Mouse (Mus musculus) brain, adult 10 weeks (tissue): ENCODE measurements around the gene Ppy. TPM values are rescaled to one million over a fixed set of nuclear protein-coding genes. Genes with fewer than 3 reads are reported as not detected.

Experiments used
- polyA plus RNA-seq: library from polyadenylated mRNA; stranded (reverse); fragments of 350-450 nt; fragmentation: Illumina TruSeq; extraction: RNeasy Lipid Tissue Mini Kit (QIAGEN cat#74804); gene quantifications from one replicate; pipeline ENCODE4 v1.2.3, GENCODE M21; 2015; ENCODE audit warnings: low read depth, low replicate concordance

Ppy gene
- not detected for polyA plus RNA-seq

DNA sequence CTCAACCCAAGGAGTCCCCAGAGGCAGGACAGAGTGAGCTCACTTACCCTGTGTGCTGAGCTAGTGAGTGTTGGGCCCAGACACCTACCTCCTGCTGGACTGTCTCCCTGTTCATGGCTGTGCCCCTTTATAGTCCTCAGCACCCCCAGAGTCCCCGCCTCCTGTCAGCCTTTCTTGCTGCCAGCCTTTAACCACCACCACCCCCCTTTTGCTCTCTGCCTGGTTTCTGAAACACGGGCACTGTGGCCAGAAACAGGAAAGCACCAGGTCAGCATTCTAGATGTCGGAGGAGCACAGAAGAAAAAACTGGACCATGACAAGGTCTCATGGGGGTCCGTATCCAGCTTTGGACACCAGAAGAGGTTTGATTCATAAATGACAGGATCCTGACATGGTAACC, at the start of gene Ppy:
Gene Ppy (minus strand): TSS at position 101 of the 400 bp plus-strand sequence.

DNA sequence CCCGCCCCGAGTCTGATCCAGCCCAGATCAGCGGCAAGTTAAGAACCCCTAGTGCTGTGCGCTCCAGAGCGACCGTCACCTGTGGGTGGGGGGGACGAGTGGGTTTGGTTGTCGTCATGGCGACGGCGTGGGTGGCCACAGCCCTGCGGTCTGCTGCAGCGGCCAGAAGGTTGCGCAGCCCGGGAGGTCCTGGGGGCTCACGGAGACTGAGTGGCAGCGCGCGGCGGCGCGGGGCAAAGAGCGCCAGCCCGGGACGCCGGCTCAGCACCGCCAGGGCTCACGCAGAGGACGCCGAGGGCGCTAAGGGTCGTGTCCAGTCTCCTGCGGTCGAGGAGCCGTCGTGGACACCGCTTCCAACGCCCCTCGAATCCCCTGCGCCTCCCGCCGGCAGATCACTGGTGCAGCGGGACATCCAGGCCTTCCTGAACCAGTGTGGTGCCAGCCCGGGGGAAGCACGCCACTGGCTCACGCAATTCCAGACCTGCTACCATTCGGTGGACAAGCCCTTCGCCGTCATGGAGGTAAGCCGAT, 44.4 kb upstream of the Ppy start, which contains the start of gene Nags:
Gene Nags (plus strand): TSS at position 43 of the 531 bp plus-strand sequence.

DNA sequence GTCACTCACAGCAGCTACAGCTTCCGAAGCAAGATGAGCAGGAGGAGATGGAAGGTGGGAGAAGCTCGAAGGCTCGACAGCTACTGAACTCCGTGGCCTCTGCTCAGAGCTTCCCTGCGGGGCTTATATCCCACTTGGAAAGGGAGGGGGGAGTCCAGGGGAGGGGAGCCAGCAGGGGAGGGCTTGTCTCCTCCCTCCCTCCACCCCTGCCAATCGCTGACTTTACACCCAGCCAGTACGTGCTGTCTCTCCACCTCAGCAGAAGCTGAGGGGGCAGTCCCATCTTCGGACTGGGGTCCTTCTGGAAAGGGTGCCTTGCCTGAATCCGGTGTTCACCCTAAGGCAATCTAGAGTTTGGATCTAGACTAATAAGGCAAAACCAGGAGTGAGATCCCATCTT, 6.6 kb upstream of the Ppy start, which contains the start of gene Pyy:
Gene Pyy (minus strand): TSS at position 101 of the 400 bp plus-strand sequence.

DNA sequence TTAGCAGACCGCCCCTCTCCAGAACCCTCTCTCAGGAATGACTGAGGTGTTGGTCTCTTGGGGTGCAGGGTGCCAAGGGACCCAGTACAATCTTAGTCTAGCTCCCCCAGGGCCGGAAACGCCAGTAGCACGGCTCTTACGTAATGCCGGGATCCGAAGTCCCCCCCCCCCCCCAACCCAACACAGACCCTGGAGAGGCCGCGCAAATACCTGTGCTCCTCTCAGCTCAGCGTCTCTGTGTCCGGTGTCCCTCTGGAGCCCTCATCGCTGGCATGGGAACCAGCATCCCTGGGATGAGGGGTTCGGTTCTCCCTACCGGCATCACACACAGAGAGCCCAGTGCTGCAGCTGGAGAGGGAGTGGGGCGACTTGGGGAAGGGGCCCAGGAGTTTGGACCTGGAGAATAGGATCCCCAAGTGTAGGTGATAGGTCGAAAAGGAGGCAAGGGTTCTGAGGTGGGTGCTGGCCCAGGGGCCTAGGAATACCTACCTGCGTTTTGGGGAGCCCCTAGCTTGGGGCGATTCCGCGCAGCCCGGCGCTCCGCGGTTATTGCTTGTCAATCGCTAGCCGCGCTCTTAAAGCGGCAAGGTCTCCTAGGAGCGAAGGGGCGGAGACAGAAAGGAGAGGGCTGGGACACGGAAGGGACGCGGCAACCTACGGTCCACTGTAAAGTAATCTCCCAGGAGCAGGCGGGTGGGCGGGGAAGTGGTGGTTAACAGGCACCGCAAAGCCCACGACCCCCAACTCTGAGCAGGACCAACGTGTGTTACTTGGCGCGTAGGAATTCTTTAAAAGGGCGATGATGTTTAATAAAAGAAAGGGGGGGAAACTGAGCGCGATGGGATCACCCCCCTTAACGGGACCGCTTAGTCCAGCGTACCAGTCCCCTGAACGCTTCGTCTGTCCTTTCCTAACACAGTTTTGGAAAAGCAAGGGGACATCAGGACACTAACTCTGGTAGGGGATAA, 12.9 kb downstream of the Ppy start, which contains the start of gene Mpp2:
Gene Mpp2 (minus strand): TSS at position 585 of the 968 bp plus-strand sequence.

Other genes with a start within 250 kb of the Ppy start
- gene Meox1, start 206.9 kb downstream of the Ppy start, polyA plus RNA-seq: 0.79 TPM
- gene Sost, start 134.3 kb downstream of the Ppy start, polyA plus RNA-seq: not detected
- gene Cfap97d1, start 117.0 kb downstream of the Ppy start, polyA plus RNA-seq: not detected
- gene Dusp3, start 114.3 kb downstream of the Ppy start, polyA plus RNA-seq: 151 TPM
- 42.1 TPM for gene Mpp3, start 72.9 kb downstream of the Ppy start, polyA plus RNA-seq
- gene Cd300lg, start 59.8 kb downstream of the Ppy start, polyA plus RNA-seq: 0.25 TPM
- 87.5 TPM for gene Mpp2, start 12.8 kb downstream of the Ppy start, polyA plus RNA-seq
- not detected for gene Pyy, start 6.5 kb upstream of the Ppy start, polyA plus RNA-seq
- gene Nags, start 44.2 kb upstream of the Ppy start, polyA plus RNA-seq: not detected
- gene Tmem101, start 55.1 kb upstream of the Ppy start, polyA plus RNA-seq: 25.8 TPM
- gene Lsm12, start 84.0 kb upstream of the Ppy start, polyA plus RNA-seq: 26.1 TPM
- gene G6pc3, start 88.3 kb upstream of the Ppy start, polyA plus RNA-seq: 61.4 TPM
- 122 TPM for gene Hdac5, start 128.8 kb upstream of the Ppy start, polyA plus RNA-seq
- gene BC030867, start 147.6 kb upstream of the Ppy start, polyA plus RNA-seq: 2.6 TPM
- gene Asb16, start 167.4 kb upstream of the Ppy start, polyA plus RNA-seq: 3.1 TPM
- 92.1 TPM for gene Tmub2, start 183.6 kb upstream of the Ppy start, polyA plus RNA-seq
- gene Atxn7l3, start 195.3 kb upstream of the Ppy start, polyA plus RNA-seq: 175 TPM
- 89.6 TPM for gene Ubtf, start 218.4 kb upstream of the Ppy start, polyA plus RNA-seq